Mouse (Mus musculus): Measurements from ENCODE around the gene Trim38.
A peak's percentile ranks its signal among the peaks of the same experiment; 100 is the strongest.

Trim38 gene

DNA sequence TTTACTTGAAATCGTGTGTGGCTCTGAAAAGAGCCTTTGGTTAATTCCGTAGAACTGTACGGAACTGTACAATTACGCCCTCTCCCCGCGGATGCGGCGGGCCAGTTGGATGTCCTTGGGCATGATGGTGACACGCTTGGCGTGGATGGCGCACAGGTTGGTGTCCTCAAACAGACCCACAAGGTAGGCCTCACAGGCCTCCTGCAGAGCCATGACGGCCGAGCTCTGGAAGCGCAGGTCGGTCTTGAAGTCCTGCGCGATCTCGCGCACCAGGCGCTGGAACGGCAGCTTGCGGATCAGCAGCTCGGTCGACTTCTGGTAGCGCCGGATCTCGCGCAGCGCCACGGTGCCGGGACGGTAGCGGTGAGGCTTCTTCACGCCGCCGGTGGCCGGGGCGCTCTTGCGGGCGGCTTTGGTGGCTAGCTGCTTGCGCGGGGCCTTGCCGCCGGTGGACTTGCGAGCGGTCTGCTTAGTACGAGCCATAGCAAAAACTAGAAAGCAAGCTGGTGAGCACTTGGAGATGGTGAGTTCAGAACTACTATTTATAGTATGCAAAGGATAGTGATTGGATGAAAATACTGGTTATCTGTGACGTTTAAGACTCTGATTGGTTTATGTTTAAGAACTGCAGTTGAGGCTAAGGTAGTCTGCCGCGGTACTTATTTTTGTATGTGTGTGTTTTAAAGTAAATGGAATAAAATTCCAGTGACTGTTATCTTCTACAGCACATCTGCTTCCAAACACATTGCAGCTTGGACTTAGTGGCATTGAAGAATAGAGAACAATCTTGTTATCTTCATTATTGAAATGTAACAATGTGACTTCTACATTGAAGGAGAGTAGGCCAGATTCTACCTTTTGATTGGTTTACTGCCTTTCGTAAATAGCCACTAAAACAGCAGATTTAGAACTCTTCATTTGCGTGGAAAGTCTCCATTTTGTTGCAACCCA lies 7.6 kb upstream of the Trim38 start, which contains the start of gene Hist1h3a:
Gene Hist1h3a (minus strand): TSS at position 516 of the 951 bp plus-strand sequence.
- DNase-seq (ENCODE audit: low spot score) = peak; percentile 42

DNA sequence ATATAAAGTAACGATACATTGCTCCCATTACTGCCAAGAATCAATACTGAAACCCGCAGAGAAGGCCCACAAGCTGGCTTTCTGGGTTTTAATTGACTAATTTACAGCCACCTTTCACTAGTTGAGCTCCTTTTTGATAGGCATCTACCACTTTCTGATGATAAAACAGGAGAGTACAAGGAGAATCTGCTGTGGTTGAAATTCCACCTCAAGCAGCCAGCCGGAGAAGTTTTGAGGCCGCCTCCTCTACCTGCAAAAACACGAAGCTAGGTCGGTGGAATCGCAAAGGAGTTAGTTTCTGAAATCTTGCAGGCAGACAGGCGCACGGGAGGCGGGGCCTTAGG lies 6.5 kb upstream of the Trim38 start:
- no peak for DNase-seq (ENCODE audit: low spot score)

DNA sequence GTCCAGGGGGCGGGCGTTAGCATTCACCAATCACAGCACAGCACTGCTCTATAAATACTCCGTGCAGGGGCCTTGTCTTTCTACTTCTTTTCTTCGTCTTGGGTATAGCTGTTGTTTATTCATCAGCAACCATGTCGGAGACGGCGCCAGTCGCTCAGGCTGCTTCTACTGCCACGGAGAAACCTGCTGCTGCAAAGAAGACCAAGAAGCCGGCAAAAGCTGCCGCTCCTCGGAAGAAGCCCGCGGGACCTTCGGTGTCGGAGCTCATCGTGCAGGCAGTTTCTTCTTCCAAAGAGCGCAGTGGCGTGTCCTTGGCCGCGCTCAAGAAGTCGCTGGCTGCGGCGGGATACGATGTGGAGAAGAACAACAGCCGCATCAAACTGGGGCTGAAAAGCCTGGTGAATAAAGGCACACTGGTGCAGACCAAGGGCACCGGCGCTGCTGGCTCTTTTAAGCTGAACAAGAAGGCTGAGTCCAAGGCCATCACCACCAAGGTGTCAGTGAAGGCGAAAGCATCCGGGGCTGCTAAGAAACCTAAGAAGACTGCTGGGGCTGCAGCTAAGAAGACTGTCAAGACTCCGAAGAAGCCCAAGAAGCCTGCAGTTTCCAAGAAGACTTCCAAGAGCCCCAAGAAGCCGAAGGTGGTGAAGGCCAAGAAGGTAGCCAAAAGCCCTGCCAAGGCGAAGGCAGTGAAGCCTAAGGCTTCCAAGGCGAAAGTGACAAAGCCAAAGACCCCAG lies 6.0 kb upstream of the Trim38 start, which contains the start of gene Hist1h1a:
Gene Hist1h1a (plus strand): TSS at position 81 of the 738 bp plus-strand sequence.
- peak; percentile 55 for DNase-seq (ENCODE audit: low spot score)

DNA sequence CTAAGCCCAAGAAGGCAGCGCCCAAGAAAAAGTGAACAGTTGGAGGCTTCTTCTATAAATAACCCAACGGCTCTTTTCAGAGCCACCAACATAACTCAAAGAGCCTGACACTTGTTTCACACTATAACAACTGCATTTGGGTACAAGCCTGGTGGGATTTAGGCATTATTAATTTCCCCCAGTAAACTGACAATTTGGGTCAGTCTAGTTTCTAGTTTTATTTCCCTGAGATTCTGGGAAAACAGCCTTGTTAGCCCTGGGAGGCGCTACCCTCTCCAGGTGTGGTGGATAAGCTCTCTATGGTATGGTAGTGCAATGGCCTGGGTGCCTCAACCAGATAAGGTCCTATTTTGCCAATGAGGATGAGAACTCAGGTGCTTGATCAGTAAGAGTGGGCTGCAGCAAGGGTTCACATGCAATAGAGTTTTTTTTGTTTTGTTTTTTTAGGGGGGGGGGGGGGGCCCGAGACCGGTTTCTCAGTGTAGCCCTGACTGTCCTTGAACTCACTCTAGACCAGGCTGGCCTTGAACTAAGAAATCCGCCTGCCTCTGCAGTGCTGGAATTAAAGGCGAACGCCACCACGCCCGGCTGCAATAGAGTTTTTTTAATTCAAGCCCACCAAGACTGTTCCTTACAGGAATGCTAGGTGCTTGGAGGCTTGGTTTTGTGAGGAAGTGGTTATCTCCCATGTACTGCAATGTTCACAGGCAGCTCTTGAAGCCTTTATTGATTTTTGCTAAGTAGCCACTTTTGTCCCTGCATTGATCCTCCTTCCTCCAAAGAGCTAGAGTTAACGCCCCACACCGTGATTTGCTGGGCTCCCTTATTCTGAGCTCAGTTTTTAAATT lies 5.2 kb upstream of the Trim38 start:
- DNase-seq (ENCODE audit: low spot score) = no peak

DNA sequence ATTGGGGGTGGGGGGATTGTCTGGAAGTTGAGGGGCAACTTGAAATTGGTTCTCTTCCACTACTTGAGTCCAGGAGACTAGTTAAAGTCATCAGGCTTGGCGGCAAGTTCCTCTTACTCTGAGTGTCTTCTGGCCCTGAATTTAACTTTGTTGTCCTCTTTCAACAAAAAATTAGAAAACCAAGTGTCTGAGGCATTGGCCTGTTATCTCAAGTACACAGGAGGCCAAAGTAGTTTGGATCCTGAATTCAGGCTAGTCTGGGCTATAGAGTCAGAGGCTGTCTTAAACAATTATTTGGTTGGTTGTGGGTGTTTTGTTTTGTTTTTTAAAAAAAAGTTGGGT lies 4.6 kb upstream of the Trim38 start:
- no peak for DNase-seq (ENCODE audit: low spot score)

DNA sequence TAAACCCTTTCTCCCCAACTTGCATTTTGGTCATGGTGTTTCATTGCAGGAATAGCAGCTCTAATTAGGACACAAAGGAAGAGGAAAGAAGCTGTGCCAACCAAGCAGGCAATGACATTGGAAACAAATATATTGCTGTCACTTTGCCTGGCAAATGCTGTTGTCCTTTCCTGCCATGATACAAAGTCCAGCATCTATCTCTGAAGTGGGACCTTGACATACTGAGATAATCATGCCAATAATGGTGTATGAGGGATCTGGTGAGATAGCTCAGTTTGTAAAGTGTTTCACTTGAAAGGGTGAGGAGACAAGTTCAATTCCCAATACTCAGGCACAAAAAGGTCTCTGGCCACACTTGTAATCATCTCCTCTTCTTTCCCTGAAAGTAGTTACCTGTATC lies 2.9 kb upstream of the Trim38 start:
- DNase-seq (ENCODE audit: low spot score) = no peak

DNA sequence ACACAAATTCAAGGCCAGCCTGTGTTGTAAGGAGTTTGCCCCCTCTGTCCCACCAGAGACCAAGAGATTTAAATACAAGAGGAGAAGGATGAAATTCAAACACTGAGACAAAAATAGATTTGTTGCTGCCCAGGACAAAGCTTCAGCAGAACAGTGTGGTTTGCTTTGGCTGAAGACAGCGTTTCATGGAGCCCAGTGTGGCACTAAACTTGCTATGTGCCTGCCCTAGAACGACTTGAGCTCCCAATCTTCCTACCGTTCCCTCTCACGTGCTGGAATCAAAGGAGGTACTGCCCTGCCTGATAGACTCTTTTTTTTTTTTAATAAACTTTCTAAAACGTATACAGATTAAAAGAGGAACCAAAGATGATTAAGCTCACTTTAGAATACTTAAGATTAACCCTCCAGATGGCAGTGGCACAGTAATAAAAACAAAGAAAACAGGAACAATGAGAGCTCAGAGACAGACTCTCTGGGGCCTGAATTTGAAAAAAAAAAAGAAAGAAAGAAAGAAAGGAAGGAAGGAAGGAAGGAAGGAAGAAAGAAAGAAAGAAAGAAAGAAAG lies 797 bp upstream of the Trim38 start:
- DNase-seq (ENCODE audit: low spot score) = no peak

DNA sequence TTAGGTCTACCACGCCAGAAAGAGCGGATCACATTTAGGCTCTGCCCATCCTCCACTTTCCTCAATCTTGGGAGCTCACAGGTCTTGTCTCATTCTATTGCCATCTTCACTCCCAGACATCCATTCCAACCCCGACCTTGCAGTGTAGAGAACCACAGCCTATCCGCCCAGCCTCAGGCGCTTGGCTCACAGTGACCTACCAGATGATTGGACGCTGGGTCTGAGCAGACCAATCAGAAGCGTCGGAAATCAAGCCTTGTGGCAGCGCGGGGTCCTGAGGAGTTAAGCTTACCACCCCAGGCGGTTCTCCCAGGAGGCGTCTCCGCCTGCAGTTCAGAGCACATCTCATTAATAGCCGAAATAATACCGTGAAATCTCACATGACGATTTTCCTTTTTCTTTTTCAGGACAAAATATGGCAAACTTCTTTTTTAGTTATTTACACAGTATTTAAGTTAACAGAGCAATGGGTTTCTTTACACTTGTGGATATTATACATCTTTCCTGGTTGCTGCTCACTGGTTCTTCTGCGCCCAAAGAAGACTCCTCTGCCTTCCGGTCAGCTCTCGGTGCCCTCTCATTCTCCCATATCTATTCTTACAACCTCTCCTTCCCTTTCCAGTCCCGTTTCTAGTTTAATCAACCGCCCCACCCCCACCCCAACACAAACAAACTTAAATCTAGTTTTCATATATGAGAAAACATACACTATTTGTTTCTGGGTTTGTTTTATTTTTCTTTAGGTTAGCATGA lies 3.0 kb downstream of the Trim38 start:
- no peak for DNase-seq (ENCODE audit: low spot score)

DNA sequence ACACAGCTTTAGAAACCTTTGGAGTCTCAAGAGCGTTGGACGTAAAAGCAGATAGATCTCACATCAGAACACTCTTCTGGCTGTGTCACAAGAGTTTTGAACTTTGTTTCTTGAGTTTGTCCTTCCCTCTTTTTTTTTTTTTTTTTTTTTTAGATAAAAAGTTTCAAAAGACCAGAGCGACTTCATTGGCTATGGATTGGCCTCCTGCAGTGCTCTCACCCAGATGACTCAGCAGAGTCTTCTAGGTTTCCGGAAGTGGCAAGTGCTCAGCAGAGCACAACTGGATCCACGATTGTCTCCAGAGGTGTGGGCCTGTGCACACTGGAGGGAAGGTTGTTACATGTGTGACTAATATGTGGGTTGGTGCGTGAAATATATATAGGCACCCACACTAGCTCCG lies 8.6 kb downstream of the Trim38 start:
- no peak for DNase-seq (ENCODE audit: low spot score)

DNA sequence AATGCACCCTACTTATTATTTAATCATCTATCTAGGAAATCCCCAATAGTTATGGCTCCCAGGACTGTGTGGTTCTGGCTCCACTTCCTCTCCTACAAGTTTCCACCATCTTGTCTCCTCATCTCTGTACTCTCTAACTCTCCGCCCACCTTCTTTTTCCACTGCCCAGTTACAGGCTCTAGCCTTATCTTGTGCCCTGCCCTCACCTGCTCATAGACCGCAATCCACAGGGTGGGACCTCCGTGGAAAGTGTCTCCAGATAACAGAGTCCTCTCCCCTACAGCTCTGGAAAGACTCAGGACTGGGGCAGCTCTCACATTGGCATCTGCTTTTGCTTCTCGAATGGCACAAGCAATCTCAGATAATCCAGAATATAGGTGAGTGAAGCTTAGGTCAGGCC lies 9.3 kb downstream of the Trim38 start:
- no peak for DNase-seq (ENCODE audit: low spot score)

DNA sequence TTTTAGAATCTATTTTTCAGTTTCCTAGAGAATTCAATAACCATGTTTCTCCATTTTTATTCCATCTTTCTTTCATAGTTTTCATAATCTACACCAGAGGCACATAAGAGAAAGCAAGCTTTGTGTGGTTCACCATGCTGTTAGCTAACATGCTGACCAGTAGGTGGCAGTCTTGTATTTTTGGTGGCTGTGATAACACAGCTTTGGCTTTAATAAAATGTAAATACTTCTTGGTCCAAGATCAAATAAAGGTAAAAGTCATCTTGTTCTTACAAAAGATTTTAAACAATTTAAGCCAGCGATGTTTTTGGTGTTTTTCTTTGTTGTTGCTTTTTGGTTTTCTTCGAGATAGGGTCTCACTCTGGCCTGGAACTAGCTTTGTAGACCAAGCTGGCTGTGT lies 22.8 kb downstream of the Trim38 start:
- DNase-seq (ENCODE audit: low spot score) = peak; percentile 27

DNA sequence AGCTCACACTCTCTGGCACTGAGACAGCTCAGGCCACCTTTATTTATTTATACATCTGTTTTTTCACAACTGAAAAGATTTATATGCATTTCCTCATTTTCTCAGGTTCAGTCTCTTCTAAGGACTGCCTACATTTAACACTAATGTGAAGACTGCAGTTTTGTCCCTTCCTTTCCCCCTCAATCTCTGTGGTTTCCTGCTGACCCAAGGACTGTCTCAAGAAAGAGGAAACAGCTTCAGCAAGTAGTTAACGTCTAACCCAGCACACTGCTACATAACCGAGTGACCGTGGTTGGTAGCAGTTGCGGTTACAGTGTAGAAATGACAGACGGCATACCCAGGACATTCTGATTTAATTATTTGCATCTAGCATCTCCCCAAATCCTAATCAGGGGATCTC lies 29.7 kb downstream of the Trim38 start:
- DNase-seq (ENCODE audit: low spot score) = no peak

DNA sequence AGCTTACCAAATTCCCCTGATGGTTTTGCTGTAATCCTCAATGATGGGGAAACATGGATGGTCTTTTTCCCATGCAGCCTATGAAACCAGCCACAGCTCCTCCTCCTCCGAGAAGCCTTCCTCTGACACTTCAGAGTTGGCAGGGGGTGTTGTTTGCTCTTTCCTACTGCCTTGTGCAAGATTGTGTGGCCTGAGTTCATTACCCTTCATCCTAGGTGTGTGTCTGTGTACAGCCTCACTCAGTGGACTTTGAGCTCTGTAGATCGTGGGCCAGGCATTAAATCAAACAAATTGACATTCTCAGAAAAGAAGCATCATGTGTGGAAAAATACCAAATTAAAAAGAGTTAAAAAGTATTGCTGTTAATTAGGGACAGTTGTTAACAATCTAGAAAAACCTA lies 34.8 kb downstream of the Trim38 start:
- DNase-seq (ENCODE audit: low spot score) = no peak

DNA sequence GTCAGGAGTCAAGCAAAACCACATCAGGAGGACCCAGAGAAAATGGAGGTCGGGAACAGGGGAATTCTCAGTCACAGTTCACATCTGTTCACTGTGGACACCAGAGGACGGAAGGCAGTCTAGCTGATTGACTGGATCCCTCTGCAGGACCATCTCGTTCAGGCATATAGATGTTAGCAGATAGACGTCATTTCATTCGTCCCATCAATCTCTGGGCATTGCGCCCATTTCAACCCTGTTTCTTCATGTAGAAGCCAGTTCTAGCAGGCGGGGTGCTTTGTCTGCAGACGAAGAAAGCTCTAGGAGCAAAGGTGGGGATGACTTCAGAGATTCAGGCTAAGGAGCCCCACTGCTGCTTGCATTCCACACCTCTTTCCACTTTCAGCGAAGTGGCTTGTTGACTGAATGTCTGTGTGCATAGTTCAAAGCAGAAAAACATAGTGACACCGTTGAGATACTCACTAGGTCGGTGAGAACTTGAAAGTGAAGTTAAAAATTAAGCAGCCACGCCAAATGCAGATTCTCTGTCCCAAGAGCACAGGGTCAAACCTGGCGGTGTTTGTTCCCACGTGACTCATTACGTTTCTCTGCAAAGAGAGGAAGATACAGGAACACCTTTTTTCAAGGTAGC lies 36.8 kb downstream of the Trim38 start, which contains the start of gene Slc17a2:
Gene Slc17a2 (plus strand): TSS at position 572 of the 631 bp plus-strand sequence.
- no peak for DNase-seq (ENCODE audit: low spot score)

DNA sequence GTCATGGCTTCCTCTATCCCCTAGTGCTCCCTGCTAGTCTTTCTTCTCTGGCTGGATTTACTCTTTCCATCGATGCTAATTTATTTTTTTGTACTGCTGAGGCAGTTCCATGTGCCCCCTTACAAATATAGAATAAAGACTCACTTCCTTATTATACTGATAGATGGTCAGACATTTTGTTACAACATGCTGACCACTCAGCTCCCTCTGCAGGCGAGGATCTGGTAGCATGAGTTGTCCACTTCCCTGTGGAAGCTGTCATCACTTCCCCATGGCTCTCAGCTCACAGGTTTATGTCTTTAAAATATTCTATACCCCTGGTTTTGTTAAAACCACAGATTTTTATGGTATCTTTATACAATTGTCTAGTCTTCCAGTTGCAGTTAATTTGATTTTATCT lies 46.4 kb downstream of the Trim38 start:
- DNase-seq (ENCODE audit: low spot score) = no peak

DNA sequence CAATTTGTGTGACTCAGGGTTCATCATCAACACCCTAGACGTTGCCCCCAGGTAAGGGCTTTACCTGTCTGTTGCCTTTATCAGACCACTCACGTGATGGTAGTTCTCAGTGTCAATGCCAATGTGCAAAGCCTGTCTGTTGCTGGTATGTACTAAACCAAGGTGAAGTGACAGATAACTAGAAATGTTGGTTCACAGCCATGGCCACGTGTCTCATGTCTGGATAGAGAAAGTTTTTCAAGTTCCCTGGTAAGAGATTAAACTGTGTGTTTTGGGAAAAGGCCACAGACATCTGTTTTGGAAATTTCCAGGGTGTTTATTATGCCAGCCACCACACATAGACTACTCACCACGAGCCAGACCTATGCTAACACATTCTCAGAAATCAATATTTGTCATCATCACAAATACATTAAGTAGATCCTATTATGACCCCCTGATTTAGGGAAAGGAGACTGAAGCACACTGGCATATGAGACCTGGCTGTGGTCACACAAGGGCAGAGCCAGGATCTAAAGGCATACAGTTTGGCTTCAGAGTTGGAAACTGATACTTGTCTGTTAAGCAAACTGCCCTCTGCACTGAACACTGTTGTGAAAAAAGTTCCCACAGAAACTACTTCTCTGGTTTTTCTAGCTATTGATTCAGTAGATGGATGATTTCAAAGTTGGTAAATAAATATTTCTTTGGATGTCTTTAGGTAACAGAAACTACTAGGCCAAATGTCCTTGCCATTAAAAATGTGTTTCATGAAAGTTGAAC lies 50.6 kb downstream of the Trim38 start:
- DNase-seq (ENCODE audit: low spot score) = no peak

DNA sequence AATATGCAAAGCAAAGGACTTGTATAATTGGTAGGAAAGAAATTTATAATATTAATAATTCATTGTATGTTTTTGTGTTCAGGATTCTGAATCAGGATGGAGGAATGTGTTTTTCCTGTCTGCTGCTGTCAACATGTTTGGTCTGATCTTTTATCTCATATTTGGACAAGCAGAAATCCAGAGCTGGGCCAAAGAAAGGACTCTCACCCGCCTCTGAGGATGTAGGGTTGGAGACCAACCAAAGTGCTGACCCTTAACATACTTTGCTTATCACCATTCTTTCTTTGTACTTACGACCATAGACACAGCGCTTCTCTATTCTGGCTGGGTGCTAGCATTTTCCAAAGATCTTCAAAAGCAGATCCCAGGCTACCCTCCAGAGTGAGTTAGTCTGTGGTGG lies 52.5 kb downstream of the Trim38 start:
- DNase-seq (ENCODE audit: low spot score) = no peak

DNA sequence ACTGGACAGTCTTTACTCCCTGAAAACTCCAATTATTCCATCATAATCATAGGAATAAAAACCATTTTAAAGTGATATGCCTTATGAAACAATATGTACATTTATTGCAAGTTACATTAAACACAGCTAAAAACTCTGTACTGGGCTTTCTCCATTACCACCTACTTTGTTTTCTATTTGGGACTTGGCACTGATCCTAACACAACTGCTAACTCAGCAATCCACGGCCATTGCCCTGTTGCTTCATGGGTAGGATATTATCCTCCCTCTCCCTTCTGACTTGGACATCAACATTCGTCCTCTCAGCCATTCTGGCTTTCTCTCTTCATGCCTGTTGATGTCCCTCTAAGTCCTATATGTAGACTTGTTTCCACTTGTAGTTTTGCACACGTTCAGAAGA lies 56.9 kb downstream of the Trim38 start:
- no peak for DNase-seq (ENCODE audit: low spot score)

DNA sequence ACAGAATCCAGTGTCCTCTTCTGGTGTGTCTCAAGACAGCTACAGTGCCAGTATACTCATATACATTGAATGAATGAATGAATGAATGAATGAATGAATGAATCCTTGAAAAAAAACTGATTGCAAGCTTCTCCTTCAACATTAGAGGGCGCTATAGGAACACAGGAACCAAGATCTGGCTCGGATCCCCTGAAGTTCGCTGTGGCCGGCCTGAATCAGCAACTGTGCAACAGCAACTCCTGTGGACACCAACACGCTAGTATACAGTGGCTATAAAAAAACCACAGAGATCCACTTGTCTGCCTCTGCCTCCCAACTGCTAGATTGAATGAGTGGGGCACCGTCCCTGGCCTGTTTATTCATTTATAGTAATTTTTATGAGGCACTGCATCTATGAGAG lies 63.3 kb downstream of the Trim38 start:
- DNase-seq (ENCODE audit: low spot score) = peak; percentile 6

DNA sequence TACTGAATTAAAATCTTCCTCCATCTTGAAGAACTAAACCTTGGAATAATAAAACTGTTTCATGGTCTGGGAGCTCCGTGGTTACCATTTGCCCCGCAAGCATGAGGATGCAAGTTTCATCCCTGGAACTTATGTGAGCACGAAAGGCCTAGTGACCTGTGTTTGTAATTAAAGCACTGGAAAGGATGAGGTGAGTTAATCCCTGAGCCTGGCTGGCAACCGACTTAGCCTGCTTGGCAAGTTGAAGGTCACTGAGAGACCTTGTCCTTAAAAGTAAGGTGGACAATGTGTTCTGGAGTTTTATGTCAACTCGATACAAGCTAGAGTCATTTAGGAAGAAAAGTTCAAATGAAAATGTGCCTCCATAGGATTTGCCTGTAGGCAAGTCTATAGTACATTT lies 65.1 kb downstream of the Trim38 start:
- no peak for DNase-seq (ENCODE audit: low spot score)

All from urinary bladder, postnatal 25 days (tissue).